Mouse (Mus musculus) brain, adult 10 weeks (tissue): Measurements from ENCODE around the gene Zdhhc16. TPM values are rescaled to one million over a fixed set of nuclear protein-coding genes. Genes with fewer than 3 reads are reported as not detected.

ENCODE experiments used
- polyA plus RNA-seq: library from polyadenylated mRNA; stranded (reverse); fragments of 350-450 nt; fragmentation: Illumina TruSeq; extraction: RNeasy Lipid Tissue Mini Kit (QIAGEN cat#74804); gene quantifications from one replicate; pipeline ENCODE4 v1.2.3, GENCODE M21; 2015; ENCODE audit warnings: low read depth, low replicate concordance

The Zdhhc16 gene
- polyA plus RNA-seq: 47.2 TPM

DNA sequence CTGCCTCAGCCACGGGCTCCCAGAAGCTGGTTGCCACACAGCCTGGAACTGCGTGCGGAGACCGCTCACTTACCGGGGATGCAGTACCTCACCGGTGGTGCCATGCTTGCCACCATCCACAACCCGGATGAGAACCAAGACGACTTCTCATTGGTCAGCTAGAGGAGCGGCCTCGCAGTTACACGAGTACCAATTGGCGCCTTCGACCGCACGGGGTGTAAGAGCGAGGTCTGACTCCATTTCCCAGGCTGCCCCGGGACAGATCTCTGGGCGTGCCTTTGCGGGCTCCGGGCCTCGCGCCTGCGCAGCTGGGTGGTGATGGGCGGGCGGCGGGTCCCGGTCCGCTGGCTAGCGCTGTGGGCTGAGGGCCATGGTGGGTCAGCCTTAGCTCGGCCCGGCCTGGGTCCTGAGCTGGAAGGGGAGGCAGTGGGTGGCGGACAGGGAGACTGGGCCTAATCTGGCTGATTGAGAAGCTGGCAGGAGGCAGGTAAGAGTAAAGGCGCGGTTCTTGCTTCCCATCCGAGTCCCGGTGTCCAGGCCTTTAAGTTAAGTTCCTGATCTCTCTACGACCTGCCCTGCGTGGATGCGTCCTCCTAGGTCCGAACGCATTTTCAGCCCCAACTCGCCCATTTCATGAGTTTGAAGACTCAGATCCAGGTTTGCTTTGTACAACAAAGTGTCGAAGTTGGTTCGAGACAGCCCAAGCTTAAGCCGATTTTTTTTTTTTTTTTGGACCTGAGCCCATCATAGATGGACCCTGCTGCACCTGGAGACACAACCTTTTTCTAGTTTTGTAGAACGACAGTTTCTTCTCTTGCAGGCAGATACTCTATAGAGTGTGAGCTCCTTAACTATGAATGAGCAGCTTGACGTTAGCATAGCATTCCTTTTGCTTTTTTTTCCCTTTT, at the start of gene Zdhhc16, which contains the start of gene Exosc1:
Zdhhc16 (plus strand) TSS at position 302 of the 908 bp plus-strand sequence.
Exosc1 (minus strand) TSS at position 245 of the 908 bp plus-strand sequence.

DNA sequence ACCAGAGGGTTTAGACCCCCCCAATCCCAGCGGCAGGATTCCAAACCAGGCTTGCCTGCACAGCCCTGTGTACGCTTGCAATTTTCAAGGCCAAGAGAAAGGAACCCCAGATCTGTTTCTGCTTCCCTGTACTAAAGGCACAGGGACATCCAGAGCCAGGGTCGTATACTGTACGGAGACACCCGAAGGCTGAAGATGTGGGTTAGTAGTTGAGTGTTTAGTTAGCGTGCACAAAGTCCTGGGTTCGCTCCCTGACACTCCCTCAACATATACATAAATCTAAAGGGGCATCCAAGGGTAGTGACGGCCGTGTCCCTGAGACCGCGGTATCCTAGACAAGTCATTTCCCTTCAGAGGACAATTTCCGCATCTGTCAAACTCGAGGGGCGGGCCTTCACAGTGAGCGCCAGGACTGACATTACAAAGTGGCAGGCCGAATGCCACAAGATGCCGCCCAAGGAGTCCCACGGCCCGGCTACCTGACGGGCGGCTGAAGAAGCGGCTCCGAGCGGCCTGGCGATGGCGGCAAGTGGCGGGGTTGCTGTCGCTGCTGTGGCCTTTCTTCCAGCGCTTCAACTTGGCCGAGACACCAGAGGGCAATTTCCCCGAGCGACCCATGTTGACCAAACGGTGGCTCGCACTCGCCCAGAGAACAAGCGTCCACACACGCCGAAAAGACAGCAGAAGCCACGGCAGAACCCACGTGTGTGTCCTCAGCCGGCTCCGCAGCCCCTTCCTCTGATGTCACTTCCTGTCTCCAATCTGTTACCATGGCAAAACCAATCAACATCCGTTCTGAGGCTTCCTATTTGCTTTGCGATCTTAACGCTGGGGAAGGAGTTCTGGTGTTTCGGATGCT, 37.6 kb upstream of the Zdhhc16 start, which contains the start of gene Rrp12:
Rrp12 (minus strand) TSS at position 714 of the 859 bp plus-strand sequence.

DNA sequence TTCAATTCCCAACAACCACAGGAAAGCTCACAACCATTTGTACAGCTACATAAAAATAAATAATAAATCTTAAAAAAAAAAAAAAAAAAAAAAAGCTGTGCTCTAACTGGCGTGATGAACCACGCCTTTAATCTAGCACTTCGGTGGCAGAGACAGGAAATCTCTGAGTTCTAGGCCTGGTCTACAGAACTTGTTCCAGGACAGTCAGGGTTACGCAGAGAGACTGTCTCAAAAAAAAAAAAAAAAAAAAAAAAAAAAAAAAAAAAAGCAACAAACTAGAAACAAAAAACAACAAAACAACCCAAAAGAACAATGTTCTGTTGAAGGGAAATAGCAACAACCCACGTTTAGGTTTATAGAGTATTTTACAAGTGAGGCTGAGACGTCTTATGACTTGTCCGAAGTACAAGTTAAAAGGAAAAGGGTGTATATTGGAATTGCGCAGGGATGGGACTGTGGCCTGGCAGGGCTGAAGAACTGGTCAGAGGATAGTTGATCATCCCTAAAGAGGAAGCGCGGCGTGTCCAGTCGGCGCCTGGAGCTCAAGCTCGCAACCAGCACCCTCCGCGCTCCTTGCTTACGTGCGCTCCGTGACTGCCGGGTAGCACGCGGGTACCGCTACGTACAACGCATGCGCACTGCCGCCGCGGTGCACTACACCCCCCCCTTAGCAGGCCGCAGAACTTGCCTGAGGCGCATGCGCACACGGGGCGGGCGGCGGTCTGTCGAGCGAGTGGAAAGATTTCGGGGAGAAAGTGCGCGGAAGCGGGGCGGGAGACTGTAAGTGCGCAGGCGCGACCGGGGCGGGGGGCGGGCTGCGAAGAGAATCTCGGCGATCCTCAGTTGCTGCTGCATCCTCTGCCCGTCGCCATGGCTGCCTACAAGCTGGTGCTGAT, 21.9 kb upstream of the Zdhhc16 start, which contains the start of gene Pgam1:
Pgam1 (plus strand) TSS at position 746 of the 896 bp plus-strand sequence.

GRCm38 (mm10) chr19:41980819-41981594, 47.7 kb downstream of the Zdhhc16 start, which contains the start of gene Mms19:
Mms19 (minus strand) TSS chr19:41981157.

GRCm38 (mm10) chr19:41981595-41981927, 48.3 kb downstream of the Zdhhc16 start, which contains the start of gene Ubtd1:
Ubtd1 (plus strand) TSS chr19:41981763.

Other genes with a start within 250 kb of the Zdhhc16 start
- gene Slit1, start 189.8 kb upstream of the Zdhhc16 start, polyA plus RNA-seq: 28.5 TPM
- gene Arhgap19, start 131.4 kb upstream of the Zdhhc16 start, polyA plus RNA-seq: 2.4 TPM
- 7.6 TPM for gene Frat1, start 103.5 kb upstream of the Zdhhc16 start, polyA plus RNA-seq
- gene Frat2, start 85.3 kb upstream of the Zdhhc16 start, polyA plus RNA-seq: 3.2 TPM
- 18.4 TPM for gene Rrp12, start 37.3 kb upstream of the Zdhhc16 start, polyA plus RNA-seq
- 759 TPM for gene Pgam1, start 21.6 kb upstream of the Zdhhc16 start, polyA plus RNA-seq
- gene Exosc1, start 57 bp upstream of the Zdhhc16 start, polyA plus RNA-seq: 26.2 TPM
- gene Mms19, start 47.7 kb downstream of the Zdhhc16 start, polyA plus RNA-seq: 21.3 TPM
- gene Ubtd1, start 48.3 kb downstream of the Zdhhc16 start, polyA plus RNA-seq: 12.3 TPM
- 0.43 TPM for gene Ankrd2, start 102.5 kb downstream of the Zdhhc16 start, polyA plus RNA-seq
- gene Hoga1, start 112.1 kb downstream of the Zdhhc16 start, polyA plus RNA-seq: 1.6 TPM
- gene 4933411K16Rik, start 118.8 kb downstream of the Zdhhc16 start, polyA plus RNA-seq: not detected
- 66.3 TPM for gene Morn4, start 152.9 kb downstream of the Zdhhc16 start, polyA plus RNA-seq
- gene Pi4k2a, start 157.0 kb downstream of the Zdhhc16 start, polyA plus RNA-seq: 59.5 TPM
- gene Avpi1, start 195.6 kb downstream of the Zdhhc16 start, polyA plus RNA-seq: 59.4 TPM
- 7.0 TPM for gene Marveld1, start 213.9 kb downstream of the Zdhhc16 start, polyA plus RNA-seq
- gene Zfyve27, start 230.5 kb downstream of the Zdhhc16 start, polyA plus RNA-seq: 73.0 TPM